Mouse (Mus musculus) liver, adult 2 months (tissue): ENCODE measurements around the gene Gm17268. TPM values are rescaled to one million over a fixed set of nuclear protein-coding genes. Genes with fewer than 3 reads are reported as not detected.

ENCODE experiments used
- DNase-seq: peaks from one replicate; pipeline ENCODE4 v3.0.0-alpha.2; 2011; ENCODE audit warnings: low read depth, low spot score; ENCODE audit errors: extremely low read depth
- H3K27ac ChIP-seq: fragments of 200-500 bp; replicated peaks from 2 replicates; pipeline ENCODE4 v1.5.1; 2012; ENCODE audit warnings: low read depth, mild to moderate bottlenecking, control low read depth, inconsistent platforms, low read length; ENCODE audit not compliant: insufficient read depth
- H3K27me3 ChIP-seq: fragments of 200-500 bp; 2 replicates; pipeline ENCODE4 v1.6.1; 2012; ENCODE audit warnings: mild to moderate bottlenecking, moderate library complexity, low read length, inconsistent platforms; ENCODE audit not compliant: control insufficient read depth, insufficient read depth
- H3K36me3 ChIP-seq: fragments of 200-500 bp; 2 replicates; pipeline ENCODE4 v1.6.1; 2012; ENCODE audit warnings: low read length, inconsistent platforms; ENCODE audit not compliant: control insufficient read depth, insufficient read depth
- H3K4me1 ChIP-seq: fragments of 200-500 bp; 2 replicates; pipeline ENCODE4 v1.6.1; 2011; ENCODE audit warnings: low read length; ENCODE audit not compliant: control insufficient read depth, insufficient read depth
- H3K4me3 ChIP-seq: fragments of 200-500 bp; 2 replicates; pipeline ENCODE4 v1.5.1; 2011; ENCODE audit warnings: low read depth, mild to moderate bottlenecking, control low read depth, low read length, moderate library complexity; ENCODE audit not compliant: insufficient read depth
- H3K79me2 ChIP-seq: fragments of 200-500 bp; 2 replicates; pipeline ENCODE4 v1.6.1; 2012; ENCODE audit warnings: inconsistent platforms, mild to moderate bottlenecking, low read length, moderate library complexity; ENCODE audit not compliant: control insufficient read depth, insufficient read depth
- H3K9ac ChIP-seq: fragments of 200-500 bp; 2 replicates; pipeline ENCODE4 v1.6.1; 2012; ENCODE audit warnings: low read depth, mild to moderate bottlenecking, control low read depth, inconsistent platforms, low read length
- CTCF ChIP-seq: fragments of 200-500 bp; IDR thresholded peaks from 2 replicates; pipeline ENCODE4 v1.5.1; 2011; ENCODE audit warnings: low read depth, low read length, control low read depth
- POLR2A ChIP-seq: fragments of 200-500 bp; IDR thresholded peaks from 2 replicates; pipeline ENCODE4 v1.6.1; 2011; ENCODE audit warnings: low read length, control low read depth; ENCODE audit not compliant: insufficient read depth; ENCODE audit errors: extremely low read depth
- WGBS: fragments of 180-500 bp; shearing (Covaris S2); methylation state at CpG from one replicate; pipeline ENCODE4 v1.1.7; 2018; 5-methylcytosine and 5-hydroxymethylcytosine counted together
- polyA plus RNA-seq: library from polyadenylated mRNA; depleted of rRNA; stranded (reverse); fragments of >200 nt; gene quantifications from 2 replicates; pipeline ENCODE4 v1.2.3, GENCODE M21; 2012
- total RNA-seq: library from RNA; depleted of rRNA; stranded (reverse); fragments of >200 nt; gene quantifications from 2 replicates; pipeline ENCODE4 v1.2.3, GENCODE M21; 2014

The Gm17268 gene
- total and polyA plus RNA-seq, 2 experiments: not detected

DNA sequence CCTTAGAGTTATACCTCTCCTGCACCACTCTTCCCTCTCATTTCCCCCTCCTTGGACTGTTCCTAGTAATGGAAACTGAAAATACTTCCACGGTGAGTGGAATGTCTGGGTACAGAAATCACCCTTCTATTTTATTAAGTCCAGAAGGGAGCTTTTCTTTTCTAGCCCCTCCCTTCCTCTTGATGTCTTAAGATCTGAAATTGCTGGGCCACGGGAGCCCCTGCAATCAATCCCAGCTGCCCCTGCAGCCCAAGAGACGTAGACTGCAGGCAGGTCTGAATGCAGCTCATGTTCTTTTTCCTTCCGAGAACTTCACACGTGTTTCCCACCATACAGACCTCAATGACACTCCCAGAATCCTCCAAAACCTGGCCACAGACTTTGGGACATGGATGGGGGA lies 37.8 kb downstream of the Gm17268 start:
- no peak overlapping the region for H3K4me3 ChIP-seq
- H3K36me3 ChIP-seq: no peaks in the 10 kb centered on the region
- H3K9ac ChIP-seq: no peak overlapping the region
- H3K79me2 ChIP-seq: no peaks in the 10 kb centered on the region
- TF ChIP-seq CTCF: no peak
- no peak for TF ChIP-seq POLR2A
- H3K4me1 ChIP-seq: no peaks in the 10 kb centered on the region
- no peak overlapping the region for H3K27ac ChIP-seq
- no peaks in the 10 kb centered on the region for H3K27me3 ChIP-seq
- 76% methylated on average over 5 of the region's 5 CpGs for WGBS
- DNase-seq: no peak

- 86% methylated on average over 4 of the region's 4 CpGs for WGBS
- Histone ChIP-seq H3K4me3 (no peak overlapping the region), H3K79me2 (no peaks in the 10 kb centered on the region), H3K4me1 (no peaks in the 10 kb centered on the region), H3K27me3 (no peaks in the 10 kb centered on the region), H3K36me3 (no peaks in the 10 kb centered on the region), H3K9ac (no peak overlapping the region), H3K27ac (no peak overlapping the region)
- no peak for DNase-seq
- TF ChIP-seq POLR2A: no peak
- TF ChIP-seq CTCF: no peak
These were observed 38.9 kb downstream of the Gm17268 start for GRCm38 (mm10) chr11:81999469-81999868.

DNA sequence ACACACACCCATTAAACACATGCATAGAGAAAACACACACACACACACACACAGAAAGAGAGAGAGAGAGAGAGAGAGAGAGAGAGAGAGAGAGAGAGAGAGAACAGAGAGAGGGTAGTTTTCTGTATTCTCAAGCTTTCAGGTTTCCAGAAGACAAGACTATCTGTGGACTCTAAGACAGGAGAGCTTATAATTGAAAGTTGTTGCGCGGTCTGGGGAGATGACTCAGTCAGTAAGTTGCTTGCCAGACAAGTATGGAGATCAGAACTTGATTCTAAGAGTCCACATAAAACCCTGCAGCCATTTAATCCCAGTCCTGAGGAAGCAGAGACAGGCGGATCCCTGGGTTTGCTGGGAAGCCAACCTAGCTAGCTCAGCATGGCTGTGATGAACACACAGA lies 39.7 kb downstream of the Gm17268 start:
- Histone ChIP-seq H3K36me3 (no peaks in the 10 kb centered on the region), H3K4me3 (no peak overlapping the region), H3K27ac (no peak overlapping the region), H3K4me1 (no peaks in the 10 kb centered on the region), H3K9ac (no peak overlapping the region), H3K27me3 (no peaks in the 10 kb centered on the region), H3K79me2 (no peaks in the 10 kb centered on the region)
- no peak for TF ChIP-seq CTCF
- no peak for TF ChIP-seq POLR2A
- 95% methylated on average over 3 of the region's 3 CpGs for WGBS
- DNase-seq: no peak

GRCm38 (mm10) chr11:81997085-81997484 lies 41.3 kb downstream of the Gm17268 start:
- Histone ChIP-seq H3K79me2 (no peaks in the 10 kb centered on the region), H3K27ac (no peak overlapping the region), H3K36me3 (no peaks in the 10 kb centered on the region), H3K27me3 (no peaks in the 10 kb centered on the region), H3K9ac (no peak overlapping the region), H3K4me3 (no peak overlapping the region), H3K4me1 (no peaks in the 10 kb centered on the region)
- no peak for DNase-seq
- TF ChIP-seq CTCF (no peak), POLR2A (no peak)
- 86% methylated on average over 5 of the region's 5 CpGs for WGBS

GRCm38 (mm10) chr11:81996172-81996841 lies 42.1 kb downstream of the Gm17268 start:
- peak; percentile 39 for DNase-seq
- H3K27ac ChIP-seq: no peak overlapping the region
- WGBS: 70% methylated on average over 10 of the region's 10 CpGs
- no peak for TF ChIP-seq POLR2A
- peak; percentile 100 for TF ChIP-seq CTCF
- no peak overlapping the region for H3K9ac ChIP-seq
- H3K4me3 ChIP-seq: no peak overlapping the region
- no peaks in the 10 kb centered on the region for H3K4me1 ChIP-seq
- no peaks in the 10 kb centered on the region for H3K79me2 ChIP-seq
- H3K36me3 ChIP-seq: no peaks in the 10 kb centered on the region
- H3K27me3 ChIP-seq: no peaks in the 10 kb centered on the region

GRCm38 (mm10) chr11:81983146-81983545 lies 55.2 kb downstream of the Gm17268 start:
- no peak overlapping the region for H3K9ac ChIP-seq
- no peaks in the 10 kb centered on the region for H3K79me2 ChIP-seq
- H3K27me3 ChIP-seq: no peaks in the 10 kb centered on the region
- no peak overlapping the region for H3K27ac ChIP-seq
- H3K36me3 ChIP-seq: no peaks in the 10 kb centered on the region
- WGBS: 30% methylated on average over 5 of the region's 5 CpGs
- no peak overlapping the region for H3K4me3 ChIP-seq
- peak; percentile 59 for DNase-seq
- no peaks in the 10 kb centered on the region for H3K4me1 ChIP-seq
- no peak for TF ChIP-seq POLR2A
- peak; percentile 58 for TF ChIP-seq CTCF
